19 mouse cellular contexts compared by ENCODE assay signal in genomic region chr5:63607447-63607846, GRCm38 (mm10). TPM values are rescaled to one million over a fixed set of nuclear protein-coding genes. Genes with fewer than 3 reads are reported as not detected.
DNase-seq lines count a peak whose midpoint lies in the region; ATAC-seq and TF ChIP-seq lines count a peak whose summit lies in the region.
"Had no signal": no experiment of that assay in that cellular context is flagged by ENCODE, and none has a peak within 500 bp of the region (broad histone marks: within the 10 kb centered on the region; RNA-seq: fewer than 3 reads in every experiment).

No protein-coding gene starts in this region.

- intact Hi-C loops in left cerebral cortex, adult 2 months (cut with DNase I): loop anchor here (1.0 kb wide), 1 partner anchor 108 kb away; no protein-coding TSS in a partner anchor

- no peak overlapping the region for H3K27ac ChIP-seq in left cerebral cortex, adult 2 months
- no peak overlapping the region for H3K27ac ChIP-seq in stomach, postnatal 0 days (replicated peaks)
- H3K27ac ChIP-seq: hindbrain, embryonic 13.5 days had no signal

- TF ChIP-seq CTCF in left cerebral cortex, adult 2 months (IDR thresholded peaks at IDR 0.05): no peak
- TF ChIP-seq CTCF in stomach, postnatal 0 days (IDR thresholded peaks at IDR 0.05; ENCODE audit: low read depth): no peak

- no peaks in the 10 kb centered on the region for H3K36me3 ChIP-seq in stomach, postnatal 0 days (ENCODE audit: control insufficient read depth, insufficient read depth, low read length)
- H3K36me3 ChIP-seq: hindbrain, embryonic 13.5 days had no signal

- H3K4me3 ChIP-seq in left cerebral cortex, adult 2 months: no peak overlapping the region
- H3K4me3 ChIP-seq in stomach, postnatal 0 days (ENCODE audit: low read depth, low read length): no peak overlapping the region
- H3K4me3 ChIP-seq: hindbrain, embryonic 13.5 days had no signal

- DNase-seq in layer of hippocampus, adult 8-10 months (ENCODE audit: low spot score in 2 of 2): peak; percentile 39 to 50
- DNase-seq in layer of hippocampus, postnatal 25 days (ENCODE audit: extremely low spot score in 1 of 2, low spot score in 1 of 2): no peak
- peak; percentile 84 for DNase-seq in Muller cell, postnatal 12 days (ENCODE audit: inconsistent ontology term)
- DNase-seq in left cerebral cortex, adult 2 months (ENCODE audit: extremely low spot score in 1 of 2, low spot score in 2 of 2): peak; percentile 25 to 62
- peak; percentile 46 for DNase-seq in right cerebral cortex, postnatal 25 days
- DNase-seq in stomach, postnatal 0 days (ENCODE audit: low spot score): no peak
- no peak for DNase-seq in lung, postnatal 14 days
- DNase-seq in testis, postnatal 14 days (ENCODE audit: low spot score): no peak
- DNase-seq: cerebellum, postnatal 10 days; gastrocnemius, postnatal 25 days; heart, postnatal 10 days; kidney, adult 9 months; kidney, postnatal 4 days; lung, postnatal 10 days; thymus, postnatal 4 days had no signal

- 71% methylated on average over 2 of the region's 2 CpGs for WGBS in stomach, postnatal 0 days

- H3K9ac ChIP-seq in stomach, postnatal 0 days (ENCODE audit: low read length): no peak overlapping the region
- H3K9ac ChIP-seq: hindbrain, embryonic 13.5 days had no signal

- TF ChIP-seq EP300 in stomach, postnatal 0 days (optimal IDR thresholded peaks at IDR 0.05): no peak

- ATAC-seq in stomach, postnatal 0 days (ENCODE audit: low FRiP score, low TSS enrichment): no peak
- ATAC-seq: forebrain, embryonic 16.5 days; midbrain, embryonic 16.5 days had no signal

- H3K9me3 ChIP-seq in stomach, postnatal 0 days (ENCODE audit: control insufficient read depth, low read length): no peaks in the 10 kb centered on the region
- H3K9me3 ChIP-seq: hindbrain, embryonic 13.5 days had no signal

- no peaks in the 10 kb centered on the region for H3K27me3 ChIP-seq in stomach, postnatal 0 days (ENCODE audit: control insufficient read depth, insufficient read depth, low read length)
- H3K27me3 ChIP-seq: hindbrain, embryonic 13.5 days had no signal

- H3K4me2 ChIP-seq in stomach, postnatal 0 days (replicated peaks; ENCODE audit: low read depth): no peak overlapping the region
- H3K4me2 ChIP-seq: hindbrain, embryonic 13.5 days had no signal

- H3K4me1 ChIP-seq in stomach, postnatal 0 days (replicated peaks; ENCODE audit: control insufficient read depth, insufficient read depth): no peaks in the 10 kb centered on the region
- H3K4me1 ChIP-seq: hindbrain, embryonic 13.5 days had no signal

RNA-seq across cellular contexts. Expression of gene Nwd2, which starts 41.5 kb away (rescaled TPM):
- 10 to 100 TPM; 14.4 to 23.1 (median 17.7) TPM for total RNA-seq in layer of hippocampus, adult 8-10 months (2022)
- total RNA-seq in layer of hippocampus, postnatal 25 days (2021): 10 to 100 TPM; 20.9 to 24.5 TPM
- total RNA-seq in left cerebral cortex, adult 2 months (2021): 10 to 100 TPM; 35.4 to 45.1 TPM
- polyA plus RNA-seq in stomach, postnatal 0 days (2015; fragmentation: Nextera tagmentation; extraction: Ambion mirVana): 0.50 and 0.61 TPM in 2 replicates
- total RNA-seq: gastrocnemius, postnatal 25 days; heart, postnatal 10 days; megakaryocyte-erythroid progenitor cell, adult 5-6 weeks had no signal

Comparison
In these comparisons a context has a peak if more than half of its experiments do, and no peak if none do; other contexts are left out.
1. DNase-seq: peak in layer of hippocampus, adult 8-10 months (2 of 2), Muller cell, postnatal 12 days (single experiment), left cerebral cortex, adult 2 months (2 of 2) and right cerebral cortex, postnatal 25 days (single experiment); none in layer of hippocampus, postnatal 25 days (0 of 2), stomach, postnatal 0 days (single experiment), lung, postnatal 14 days (single experiment) and testis, postnatal 14 days (single experiment).